Mouse (Mus musculus) lung, postnatal 0 days (tissue): ENCODE results near the gene Pcdh15. TPM values are rescaled to one million over a fixed set of nuclear protein-coding genes. Genes with fewer than 3 reads are reported as not detected.

Source experiments
- ATAC-seq: fragments of 200-750 bp; cut with Nextera tagmentation; 2 replicates; pipeline ENCODE4 v1.8.0; 2017; ENCODE audit warnings: moderate library complexity
- DNase-seq: peaks from one replicate; pipeline ENCODE4 v3.0.0-alpha.2; 2016; ENCODE audit warnings: low spot score
- H3K27ac ChIP-seq: fragments of 300-500 bp; sonication (generic); 2 replicates; pipeline ENCODE4 v1.5.1; 2014; ENCODE audit warnings: antibody characterized with exemption, mild to moderate bottlenecking, low read length, mixed read lengths
- H3K27me3 ChIP-seq: fragments of 300-500 bp; sonication (generic); replicated peaks from 2 replicates; pipeline ENCODE4 v1.6.1; 2014; ENCODE audit warnings: low read length, mixed read lengths; ENCODE audit not compliant: insufficient read depth
- H3K36me3 ChIP-seq: fragments of 300-500 bp; sonication (generic); 2 replicates; pipeline ENCODE4 v1.6.1; 2014; ENCODE audit warnings: low read length, mixed read lengths; ENCODE audit not compliant: insufficient read depth
- H3K4me1 ChIP-seq: fragments of 300-500 bp; sonication (generic); 2 replicates; pipeline ENCODE4 v1.6.1; 2014; ENCODE audit warnings: antibody characterized with exemption, low read depth, low read length, mixed read lengths; ENCODE audit not compliant: insufficient read depth
- H3K4me2 ChIP-seq: fragments of 300-500 bp; sonication (generic); replicated peaks from 2 replicates; pipeline ENCODE4 v1.6.1; 2014; ENCODE audit warnings: low read depth, mild to moderate bottlenecking, low read length, moderate library complexity, mixed read lengths
- H3K4me3 ChIP-seq: fragments of 300-500 bp; sonication (generic); 2 replicates; pipeline ENCODE4 v1.5.1; 2014; ENCODE audit warnings: low read depth, low read length
- H3K9ac ChIP-seq: fragments of 300-500 bp; sonication (generic); replicated peaks from 2 replicates; pipeline ENCODE4 v1.6.1; 2014; ENCODE audit warnings: low read depth, mild to moderate bottlenecking
- H3K9me3 ChIP-seq: fragments of 300-500 bp; sonication (generic); 2 replicates; pipeline ENCODE4 v1.6.1; 2016; ENCODE audit warnings: low read length, mixed read lengths
- CTCF ChIP-seq: IDR thresholded peaks from 2 replicates; pipeline ENCODE4 v1.5.1; 2016; ENCODE audit warnings: antibody characterized with exemption, mild to moderate bottlenecking
- EP300 ChIP-seq: IDR thresholded peaks from 2 replicates; pipeline ENCODE4 v1.6.1; 2016; ENCODE audit warnings: antibody characterized with exemption, mild to moderate bottlenecking, control low read depth
- WGBS: fragments of 180-500 bp; shearing (Covaris S2); extraction: QIAGEN DNeasy Blood & Tissue Kit; methylation state at CpG from one replicate; pipeline ENCODE4 v1.1.7; 2014; 5-methylcytosine and 5-hydroxymethylcytosine counted together
- polyA plus RNA-seq: library from polyadenylated mRNA; unstranded; fragments of >200 nt; fragmentation: Nextera tagmentation; extraction: Ambion mirVana; gene quantifications from 2 replicates; pipeline ENCODE4 v1.2.1, GENCODE M21; 2015

Pcdh15 gene
- polyA plus RNA-seq = 0.06 TPM in 1 of 2 replicates, not detected in the other

DNA sequence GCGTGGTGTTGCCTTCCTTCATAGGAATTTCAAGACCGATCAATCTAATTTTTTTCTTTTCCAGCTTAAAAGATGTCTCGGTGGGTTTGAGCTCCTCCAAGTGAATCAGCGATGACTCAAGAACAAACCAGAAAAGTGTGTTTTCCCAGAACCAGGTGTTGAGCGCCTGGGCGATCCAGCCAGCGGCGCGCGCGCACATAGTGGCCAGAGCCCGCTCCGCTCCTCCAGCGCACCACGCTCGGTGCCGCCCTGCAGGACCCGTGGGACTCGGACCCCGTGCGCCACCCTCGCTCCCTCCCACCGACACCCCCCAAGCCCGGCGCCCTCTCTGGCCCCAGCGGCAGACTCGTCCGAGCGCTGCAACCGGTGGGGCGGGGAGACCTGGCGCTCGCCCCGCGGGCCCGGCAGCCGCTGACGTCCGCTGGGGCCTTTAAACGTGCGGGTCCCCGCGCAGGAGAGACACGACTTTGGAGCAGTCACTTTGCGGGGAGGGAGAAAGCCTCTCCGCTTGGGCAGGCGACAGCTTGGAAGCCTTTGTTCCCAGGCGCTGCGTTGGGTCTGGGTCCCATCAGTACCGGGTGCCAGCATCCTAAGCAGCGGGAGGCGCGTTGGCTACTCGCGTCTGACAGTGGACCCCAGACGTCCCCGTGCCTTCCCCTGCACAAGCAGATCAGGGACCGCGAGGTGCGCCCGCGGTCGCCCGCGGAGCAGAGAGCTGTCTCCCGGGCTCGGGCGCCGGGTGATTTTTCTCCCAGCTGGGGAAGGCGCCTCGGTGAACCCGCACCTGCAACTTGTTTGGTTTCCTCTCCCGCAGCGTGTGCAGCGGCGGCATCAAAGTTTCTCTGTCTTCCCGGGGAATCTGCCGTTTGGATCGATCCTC lies at the start of gene Pcdh15:
Gene Pcdh15, plus strand, starts transcription at position 377 of the 880 bp plus-strand sequence.
- peak within 1 kb of the TSS; percentile 58 for H3K4me2 ChIP-seq
- H3K4me3 ChIP-seq = peak within 1 kb of the TSS; percentile 33
- H3K27me3 ChIP-seq = peaks cover 45% of the 10 kb centered on the region
- no peaks in the 10 kb centered on the region for H3K36me3 ChIP-seq
- H3K9me3 ChIP-seq = no peaks in the 10 kb centered on the region
- DNase-seq (no peak), ATAC-seq (no peak)
- WGBS = 3% methylated on average over 74 of the region's 79 CpGs
- H3K4me1 ChIP-seq = no peaks in the 10 kb centered on the region
- TF ChIP-seq EP300 (no peak), CTCF (no peak)
- no peak within 1 kb of the TSS for H3K27ac ChIP-seq
- no peak within 1 kb of the TSS for H3K9ac ChIP-seq

DNA sequence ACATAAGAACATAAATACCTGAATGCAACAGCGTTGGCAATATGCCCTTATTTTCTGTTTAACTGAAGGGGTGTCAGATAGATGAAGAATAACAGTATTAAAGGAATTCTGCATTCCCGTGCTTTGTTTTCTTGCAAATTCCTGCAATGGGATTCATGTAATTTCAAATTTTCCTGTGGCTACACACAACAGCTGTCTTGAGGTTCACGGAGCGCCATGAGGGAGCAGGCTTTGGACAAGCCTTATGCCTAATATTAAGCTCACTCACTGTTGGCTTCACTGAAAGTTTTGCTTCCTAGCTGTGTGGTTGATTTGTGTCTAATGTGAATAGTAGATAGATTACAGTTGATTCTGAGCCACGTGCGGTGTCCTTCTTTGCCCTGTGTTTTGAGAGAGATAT lies 47.1 kb upstream of the Pcdh15 start:
- no peaks in the 10 kb centered on the region for H3K9me3 ChIP-seq

GRCm38 (mm10) chr10:73059726-73060230 lies 39.4 kb upstream of the Pcdh15 start:
- TF ChIP-seq EP300 = no peak
- no peak for TF ChIP-seq CTCF
- no peak overlapping the region for H3K9ac ChIP-seq
- no peaks in the 10 kb centered on the region for H3K4me1 ChIP-seq
- H3K9me3 ChIP-seq = no peaks in the 10 kb centered on the region
- no peaks in the 10 kb centered on the region for H3K27me3 ChIP-seq
- no peaks in the 10 kb centered on the region for H3K36me3 ChIP-seq
- H3K4me3 ChIP-seq = no peak overlapping the region
- H3K4me2 ChIP-seq = no peak overlapping the region
- 78% methylated on average over 2 of the region's 2 CpGs for WGBS
- DNase-seq (no peak), ATAC-seq (no peak)
- no peak overlapping the region for H3K27ac ChIP-seq

More for the DNA sequence above, 47.1 kb upstream of the Pcdh15 start:
- no peak for TF ChIP-seq EP300
- no peak for TF ChIP-seq CTCF
- 73% methylated on average over 6 of the region's 6 CpGs for WGBS
- Histone ChIP-seq H3K36me3 (no peaks in the 10 kb centered on the region), H3K27ac (no peak overlapping the region), H3K9ac (no peak overlapping the region), H3K4me3 (no peak overlapping the region), H3K27me3 (no peaks in the 10 kb centered on the region), H3K4me2 (no peak overlapping the region), H3K4me1 (no peaks in the 10 kb centered on the region)
- ATAC-seq = no peak
- DNase-seq = no peak

DNA sequence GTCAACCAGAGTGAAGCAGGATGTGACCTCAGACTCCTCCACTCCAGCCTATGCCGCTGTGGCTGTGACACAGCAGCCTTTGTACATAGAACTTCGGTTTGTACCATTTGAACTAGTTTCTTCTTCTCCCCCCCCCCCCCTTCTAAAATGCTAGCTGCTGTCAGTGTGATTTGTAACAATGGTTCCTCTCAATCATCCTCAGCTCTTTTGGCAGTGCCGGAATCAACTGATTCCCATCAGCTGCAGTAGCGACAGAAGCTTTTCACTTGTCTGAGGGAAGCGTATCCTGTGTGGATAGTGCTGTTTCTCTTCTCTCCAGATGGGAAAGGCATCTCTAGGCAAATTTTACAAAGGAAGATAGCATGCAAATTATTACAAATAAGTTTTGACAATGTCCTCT lies 12.4 kb upstream of the Pcdh15 start:
- 73% methylated on average over 5 of the region's 5 CpGs for WGBS
- Histone ChIP-seq H3K4me1 (no peaks in the 10 kb centered on the region), H3K9ac (no peak overlapping the region), H3K4me3 (no peak overlapping the region), H3K27ac (no peak overlapping the region), H3K9me3 (no peaks in the 10 kb centered on the region), H3K27me3 (no peaks in the 10 kb centered on the region), H3K4me2 (no peak overlapping the region), H3K36me3 (no peaks in the 10 kb centered on the region)
- DNase-seq (no peak), ATAC-seq (no peak)
- no peak for TF ChIP-seq EP300
- no peak for TF ChIP-seq CTCF

DNA sequence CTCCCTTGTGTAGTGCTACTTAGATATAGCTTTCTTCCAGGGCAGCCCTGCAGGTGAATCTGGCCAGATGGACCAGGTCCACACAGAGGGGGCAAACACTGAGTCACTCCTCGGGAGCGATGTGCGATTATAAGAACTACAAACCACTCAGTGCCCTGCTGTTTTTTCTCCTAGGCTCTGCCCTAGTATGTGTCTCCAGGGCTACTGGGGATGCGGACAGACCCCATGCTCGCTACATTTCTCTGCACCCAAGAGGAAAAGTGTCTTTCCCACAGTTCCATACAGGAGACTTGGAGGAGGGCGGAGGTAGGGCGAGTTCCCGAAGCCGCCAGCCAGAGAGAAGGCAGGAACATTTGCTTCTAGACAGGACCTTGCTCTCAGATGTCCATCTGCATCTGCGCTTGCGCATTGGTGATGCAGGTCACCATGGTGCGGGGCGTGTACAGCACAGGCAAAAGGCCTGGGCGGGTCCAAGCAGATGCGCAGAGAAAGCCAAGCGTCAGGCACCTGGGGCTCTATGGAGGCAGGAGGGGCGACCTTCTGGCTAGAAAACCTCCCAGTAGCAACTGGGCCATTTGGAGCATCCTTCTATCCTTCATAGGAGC lies 2.5 kb upstream of the Pcdh15 start:
- DNase-seq = no peak
- WGBS = 2% methylated on average over 17 of the region's 17 CpGs
- H3K27me3 ChIP-seq = peaks cover 45% of the 10 kb centered on the region

GRCm38 (mm10) chr10:73097176-73097575 lies 2.0 kb upstream of the Pcdh15 start:
- TF ChIP-seq EP300 (no peak), CTCF (no peak)
- H3K27ac ChIP-seq = no peak overlapping the region
- H3K4me3 ChIP-seq = no peak overlapping the region
- no peaks in the 10 kb centered on the region for H3K36me3 ChIP-seq
- DNase-seq (no peak), ATAC-seq (no peak)
- no peaks in the 10 kb centered on the region for H3K4me1 ChIP-seq
- 7% methylated on average over 7 of the region's 7 CpGs for WGBS
- H3K9me3 ChIP-seq = no peaks in the 10 kb centered on the region
- H3K27me3 ChIP-seq = peaks cover 45% of the 10 kb centered on the region
- no peak overlapping the region for H3K9ac ChIP-seq
- no peak overlapping the region for H3K4me2 ChIP-seq

More for the DNA sequence above, 2.5 kb upstream of the Pcdh15 start:
- H3K9ac ChIP-seq = no peak overlapping the region
- H3K36me3 ChIP-seq = no peaks in the 10 kb centered on the region
- no peak for ATAC-seq
- H3K9me3 ChIP-seq = no peaks in the 10 kb centered on the region
- no peak for TF ChIP-seq CTCF
- no peak for TF ChIP-seq EP300
- no peaks in the 10 kb centered on the region for H3K4me1 ChIP-seq
- H3K4me3 ChIP-seq = no peak overlapping the region
- no peak overlapping the region for H3K27ac ChIP-seq
- no peak overlapping the region for H3K4me2 ChIP-seq
